Mouse (Mus musculus): ENCODE measurements around the gene Ncoa7.
"Not testable (repeated sequence)": the region's sequence is repeated elsewhere in the genome, so short reads cannot be mapped to it uniquely, and the experiment has no call there.

Gene Ncoa7

GRCm38 (mm10) chr10:30787684-30788339 is 15.3 kb downstream of the Ncoa7 start:
- no peak for DNase-seq (ENCODE audit: low spot score in 2 of 2)

GRCm38 (mm10) chr10:30786103-30786754 is 16.9 kb downstream of the Ncoa7 start:
- no peak for DNase-seq (ENCODE audit: low spot score in 2 of 2)

GRCm38 (mm10) chr10:30780921-30781320 is 22.2 kb downstream of the Ncoa7 start:
- DNase-seq (ENCODE audit: low spot score in 2 of 2) = not testable (repeated sequence)

- no peak for DNase-seq (ENCODE audit: low spot score in 2 of 2)
These were observed 24.9 kb downstream of the Ncoa7 start for GRCm38 (mm10) chr10:30778240-30778639.

- DNase-seq (ENCODE audit: low spot score in 2 of 2) = no peak
These were observed 27.1 kb downstream of the Ncoa7 start for GRCm38 (mm10) chr10:30775987-30776386.

- no peak for DNase-seq (ENCODE audit: low spot score in 2 of 2)
These were observed 27.6 kb downstream of the Ncoa7 start for GRCm38 (mm10) chr10:30775568-30775967.

- DNase-seq (ENCODE audit: low spot score in 2 of 2) = no peak
These were observed 28.7 kb downstream of the Ncoa7 start for GRCm38 (mm10) chr10:30774396-30774795.

- DNase-seq (ENCODE audit: low spot score in 2 of 2) = no peak
These were observed 29.9 kb downstream of the Ncoa7 start for GRCm38 (mm10) chr10:30773181-30773580.

- DNase-seq (ENCODE audit: low spot score in 2 of 2) = no peak
These were observed 31.5 kb downstream of the Ncoa7 start for GRCm38 (mm10) chr10:30771417-30772158.

GRCm38 (mm10) chr10:30768820-30769219 is 34.3 kb downstream of the Ncoa7 start:
- DNase-seq (ENCODE audit: low spot score in 2 of 2) = no peak

- DNase-seq (ENCODE audit: low spot score in 2 of 2) = no peak
These were observed 34.9 kb downstream of the Ncoa7 start for GRCm38 (mm10) chr10:30768250-30768649.

GRCm38 (mm10) chr10:30763179-30763770 is 39.9 kb downstream of the Ncoa7 start:
- peak; percentile 66 to 84 for DNase-seq (ENCODE audit: low spot score in 2 of 2)

GRCm38 (mm10) chr10:30762284-30762964 is 40.7 kb downstream of the Ncoa7 start:
- no peak for DNase-seq (ENCODE audit: low spot score in 2 of 2)

GRCm38 (mm10) chr10:30759360-30760147 is 43.6 kb downstream of the Ncoa7 start:
- no peak for DNase-seq (ENCODE audit: low spot score in 2 of 2)

- no peak for DNase-seq (ENCODE audit: low spot score in 2 of 2)
These were observed 47.1 kb downstream of the Ncoa7 start for GRCm38 (mm10) chr10:30756064-30756463.

GRCm38 (mm10) chr10:30754825-30755457 is 48.2 kb downstream of the Ncoa7 start:
- DNase-seq (ENCODE audit: low spot score in 2 of 2) = peak in 1 of 2 experiments; percentile 20

- DNase-seq (ENCODE audit: low spot score in 2 of 2) = no peak
These were observed 49.0 kb downstream of the Ncoa7 start for GRCm38 (mm10) chr10:30754082-30754481.

- DNase-seq (ENCODE audit: low spot score in 2 of 2) = no peak
These were observed 50.6 kb downstream of the Ncoa7 start for GRCm38 (mm10) chr10:30752485-30752884.

GRCm38 (mm10) chr10:30751586-30751985 is 51.5 kb downstream of the Ncoa7 start:
- peak in 1 of 2 experiments; percentile 16 for DNase-seq (ENCODE audit: low spot score in 2 of 2)

GRCm38 (mm10) chr10:30749807-30750206 is 53.3 kb downstream of the Ncoa7 start:
- peak; percentile 16 to 53 for DNase-seq (ENCODE audit: low spot score in 2 of 2)
